Mouse (Mus musculus) brain, embryonic 14.5 days (tissue): ENCODE measurements at regions not wholly inside any gene's neighbourhood (a gene's known extent, or its start where the extent isn't known, plus 50 kb on each side); places are given as distances from the start of the nearest gene placed in this dataset.
A peak's percentile ranks its signal among the peaks of the same experiment; 100 is the strongest.

Experiments
- CTCF ChIP-seq: fragments of 200-500 bp; IDR thresholded peaks from 2 replicates; pipeline ENCODE4 v1.5.1; 2012; ENCODE audit warnings: inconsistent platforms, mild to moderate bottlenecking, moderate library complexity, borderline replicate concordance; ENCODE audit not compliant: insufficient read depth, insufficient read length; ENCODE audit errors: extremely low read depth
- POLR2A ChIP-seq: fragments of 200-500 bp; IDR thresholded peaks from 2 replicates; pipeline ENCODE4 v1.6.1; 2012; ENCODE audit warnings: mild to moderate bottlenecking, inconsistent platforms, borderline replicate concordance; ENCODE audit not compliant: poor library complexity, insufficient read depth, insufficient read length, severe bottlenecking; ENCODE audit errors: extremely low read depth

DNA sequence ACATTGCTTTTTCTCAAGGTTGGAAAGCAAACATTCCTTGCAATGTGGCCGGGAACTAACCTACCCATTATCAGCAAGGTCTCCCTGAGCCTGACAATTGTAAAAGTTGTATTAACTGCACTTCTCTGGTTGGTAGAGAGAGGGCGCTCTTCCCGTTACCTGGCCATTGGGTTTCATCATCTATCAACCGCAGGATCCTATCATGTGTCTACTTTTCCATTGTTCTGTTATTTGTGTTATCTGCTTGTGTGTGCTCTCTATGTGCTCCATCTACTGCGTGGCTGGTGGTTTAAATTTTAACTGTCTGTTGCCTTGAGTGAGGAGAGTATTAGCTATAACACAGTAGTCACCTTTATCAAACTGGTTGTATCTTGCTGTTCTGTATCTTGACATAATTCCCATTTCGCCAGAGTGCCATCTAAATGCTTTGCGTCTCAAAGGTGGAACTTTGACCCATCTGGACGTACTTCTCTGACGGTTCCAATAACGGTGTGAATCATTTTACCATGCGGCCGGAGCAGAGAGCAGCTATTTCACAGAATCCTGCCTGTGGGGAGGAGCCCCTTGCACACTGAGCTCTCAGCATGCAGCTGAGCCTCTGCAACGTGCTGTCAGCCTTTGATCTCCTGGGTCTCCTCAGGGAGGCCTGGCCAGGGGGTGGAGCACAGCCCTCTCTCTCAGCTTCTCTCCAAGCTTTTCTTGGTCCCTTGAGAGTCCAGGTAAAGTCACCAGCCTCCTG lies 77.5 kb upstream of the A530016L24Rik start:
- no peak for TF ChIP-seq POLR2A
- peak; percentile 63; the same call in 1 of the 2 replicates for TF ChIP-seq CTCF
